Mouse (Mus musculus) A20 (cell line): ENCODE measurements at regions not wholly inside any gene's neighbourhood (a gene's known extent, or its start where the extent isn't known, plus 50 kb on each side); places are given as distances from the start of the nearest gene placed in this dataset.

Experiments used
- DNase-seq: peaks from one replicate; pipeline ENCODE4 v3.0.0-alpha.2; 2011; ENCODE audit warnings: low read depth, low spot score

DNA sequence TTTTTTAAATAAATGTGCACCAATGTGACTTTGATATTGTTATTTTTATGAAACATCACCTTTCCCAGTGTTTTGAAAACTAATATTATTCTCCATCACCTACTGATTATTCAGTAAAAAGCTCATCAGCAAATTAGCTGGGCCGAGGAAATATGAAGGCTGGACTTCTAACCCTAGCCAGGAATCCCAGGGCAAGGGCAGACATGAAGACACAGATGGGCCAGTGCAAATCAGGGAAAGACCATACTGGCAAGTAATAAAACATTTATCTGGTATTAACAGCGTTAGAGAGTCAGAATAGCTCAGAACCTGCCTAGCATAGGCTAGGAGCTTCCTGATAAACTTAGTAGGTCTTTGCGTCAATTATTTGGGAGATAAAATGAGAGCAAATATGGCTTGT is 590.3 kb upstream of the Cenpq start:
- DNase-seq: no peak

DNA sequence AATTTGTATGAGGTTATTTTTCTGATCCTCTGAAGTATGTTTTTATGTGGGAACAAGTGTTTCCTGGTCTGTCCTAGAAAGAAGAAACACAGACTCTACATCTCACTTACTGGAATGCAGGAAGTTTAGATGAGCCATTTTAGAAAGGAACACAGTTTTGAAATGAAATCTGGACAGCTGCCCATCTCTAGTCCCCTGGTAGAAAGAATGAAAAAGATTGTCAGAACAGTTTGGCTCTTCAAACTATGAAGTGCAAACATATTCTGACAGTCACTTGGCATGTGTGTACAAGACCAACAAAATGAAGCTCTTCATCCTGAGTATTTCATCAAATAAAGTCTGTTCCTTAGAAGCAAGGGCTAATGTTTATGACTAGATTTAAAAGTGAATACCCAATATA is 577.2 kb upstream of the Cenpq start:
- no peak for DNase-seq

DNA sequence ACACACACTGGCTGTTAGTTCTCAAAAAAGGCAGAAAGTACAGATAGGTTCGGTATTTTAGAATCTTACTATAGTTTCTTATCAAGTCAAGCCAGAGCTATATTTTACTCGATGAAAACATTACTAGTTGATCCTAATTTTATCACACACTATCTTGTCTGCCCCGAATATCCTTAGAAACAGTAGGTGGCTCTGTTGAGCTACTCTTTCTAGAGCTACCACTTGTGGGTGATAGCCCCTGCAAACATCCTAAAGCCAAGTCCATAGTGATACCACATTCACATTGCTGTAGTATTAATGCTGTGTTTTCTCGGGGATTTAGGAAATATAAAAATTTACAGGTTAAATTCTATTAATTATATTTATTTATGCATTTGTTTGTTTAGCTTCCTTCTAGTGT is 570.2 kb upstream of the Cenpq start:
- DNase-seq: peak; percentile 21
